Mouse (Mus musculus) hindbrain, embryonic 16.5 days (tissue): ENCODE measurements around the gene Ralbp1. TPM values are rescaled to one million over a fixed set of nuclear protein-coding genes. Genes with fewer than 3 reads are reported as not detected.
A peak's percentile ranks its signal among the peaks of the same experiment; 100 is the strongest.

Experiments
- ATAC-seq: fragments of 200-750 bp; cut with Nextera tagmentation; 2 replicates; pipeline ENCODE4 v1.8.0; 2017; ENCODE audit warnings: moderate TSS enrichment, moderate library complexity
- H3K27ac ChIP-seq: fragments of 300-500 bp; sonication (generic); 2 replicates; pipeline ENCODE4 v1.5.1; 2014; ENCODE audit warnings: low read depth, mild to moderate bottlenecking, control low read depth, low read length, moderate library complexity
- H3K27me3 ChIP-seq: fragments of 300-500 bp; sonication (generic); replicated peaks from 2 replicates; pipeline ENCODE4 v1.6.1; 2014; ENCODE audit warnings: low read length; ENCODE audit not compliant: control insufficient read depth, insufficient read depth
- H3K36me3 ChIP-seq: fragments of 300-500 bp; sonication (generic); 2 replicates; pipeline ENCODE4 v1.6.1; 2014; ENCODE audit warnings: mild to moderate bottlenecking, low read length, moderate library complexity, mixed read lengths; ENCODE audit not compliant: control insufficient read depth, insufficient read depth
- H3K4me1 ChIP-seq: fragments of 300-500 bp; sonication (generic); 2 replicates; pipeline ENCODE4 v1.6.1; 2014; ENCODE audit warnings: low read depth, low read length; ENCODE audit not compliant: control insufficient read depth, insufficient read depth
- H3K4me2 ChIP-seq: fragments of 300-500 bp; sonication (generic); 2 replicates; pipeline ENCODE4 v1.6.1; 2014; ENCODE audit warnings: mild to moderate bottlenecking, low read length, control low read depth, moderate library complexity
- H3K4me3 ChIP-seq: fragments of 300-500 bp; sonication (generic); 2 replicates; pipeline ENCODE4 v1.5.1; 2014; ENCODE audit warnings: mild to moderate bottlenecking, low read length, control low read depth, moderate library complexity
- H3K9ac ChIP-seq: fragments of 300-500 bp; sonication (generic); 2 replicates; pipeline ENCODE4 v1.6.1; 2014; ENCODE audit warnings: low read depth, mild to moderate bottlenecking, control low read depth, low read length, moderate library complexity
- H3K9me3 ChIP-seq: fragments of 300-500 bp; sonication (generic); 2 replicates; pipeline ENCODE4 v1.6.1; 2014; ENCODE audit warnings: mild to moderate bottlenecking, low read length, moderate library complexity; ENCODE audit not compliant: control insufficient read depth
- WGBS: fragments of 180-500 bp; shearing (Covaris S2); extraction: QIAGEN DNeasy Blood & Tissue Kit; methylation state at CpG from one replicate; pipeline ENCODE4 v1.1.7; 2014; 5-methylcytosine and 5-hydroxymethylcytosine counted together
- polyA plus RNA-seq: library from polyadenylated mRNA; unstranded; fragments of >200 nt; fragmentation: Nextera tagmentation; extraction: Ambion mirVana; gene quantifications from 2 replicates; pipeline ENCODE4 v1.2.1, GENCODE M21; 2015

Gene Ralbp1
- polyA plus RNA-seq, 1 experiment from 2014 or later, result 58.3 TPM

GRCm38 (mm10) chr17:65919235-65919634 is 33.6 kb upstream of the Ralbp1 start:
- Histone ChIP-seq H3K27ac (no peak overlapping the region), H3K36me3 (peaks cover 16% of the 10 kb centered on the region), H3K9ac (no peak overlapping the region), H3K9me3 (no peaks in the 10 kb centered on the region), H3K4me2 (no peak overlapping the region), H3K4me1 (no peaks in the 10 kb centered on the region), H3K4me3 (no peak overlapping the region), H3K27me3 (no peaks in the 10 kb centered on the region)
- ATAC-seq, result no peak
- WGBS, result 82% methylated on average over 3 of the region's 3 CpGs

GRCm38 (mm10) chr17:65916135-65916668 is 30.6 kb upstream of the Ralbp1 start:
- no peak overlapping the region for H3K4me2 ChIP-seq
- H3K4me1 ChIP-seq, result no peaks in the 10 kb centered on the region
- H3K27ac ChIP-seq, result peak overlapping the region; percentile 75
- WGBS, result 11% methylated on average over 8 of the region's 8 CpGs
- no peaks in the 10 kb centered on the region for H3K9me3 ChIP-seq
- no peaks in the 10 kb centered on the region for H3K27me3 ChIP-seq
- no peak overlapping the region for H3K9ac ChIP-seq
- H3K36me3 ChIP-seq, result no peaks in the 10 kb centered on the region
- ATAC-seq, result peak; percentile 97
- H3K4me3 ChIP-seq, result no peak overlapping the region

GRCm38 (mm10) chr17:65914083-65914482 is 28.5 kb upstream of the Ralbp1 start:
- Histone ChIP-seq H3K9ac (no peak overlapping the region), H3K4me3 (no peak overlapping the region), H3K27me3 (no peaks in the 10 kb centered on the region), H3K4me2 (no peak overlapping the region), H3K4me1 (no peaks in the 10 kb centered on the region), H3K9me3 (no peaks in the 10 kb centered on the region), H3K27ac (no peak overlapping the region), H3K36me3 (no peaks in the 10 kb centered on the region)
- 35% methylated on average over 6 of the region's 6 CpGs for WGBS
- ATAC-seq, result no peak

DNA sequence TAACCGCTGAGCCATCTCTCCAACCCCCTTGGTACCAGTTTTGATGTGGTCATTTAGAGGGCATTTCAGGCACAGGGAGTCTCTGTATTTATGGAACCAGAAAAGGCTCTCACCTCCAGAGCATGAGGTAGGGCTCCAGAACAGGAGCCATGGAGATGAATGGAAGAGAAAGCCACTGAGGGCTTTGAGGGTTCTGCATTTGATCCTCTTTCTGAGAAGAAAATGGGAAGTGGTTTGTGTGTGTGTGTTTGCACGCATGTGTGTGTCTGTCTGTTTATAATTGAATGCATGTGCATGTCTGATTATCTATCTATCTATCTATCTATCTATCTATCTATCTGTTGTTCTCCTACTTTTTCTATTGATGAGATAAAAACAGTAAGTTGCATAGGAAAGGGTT is 26.6 kb upstream of the Ralbp1 start:
- WGBS, result 90% methylated on average over 2 of the region's 2 CpGs
- no peaks in the 10 kb centered on the region for H3K36me3 ChIP-seq
- no peak overlapping the region for H3K9ac ChIP-seq
- H3K4me2 ChIP-seq, result no peak overlapping the region
- no peaks in the 10 kb centered on the region for H3K27me3 ChIP-seq
- H3K4me3 ChIP-seq, result no peak overlapping the region
- H3K4me1 ChIP-seq, result no peaks in the 10 kb centered on the region
- no peak overlapping the region for H3K27ac ChIP-seq
- no peak for ATAC-seq
- H3K9me3 ChIP-seq, result no peaks in the 10 kb centered on the region; the same call in 1 of the 2 replicates

DNA sequence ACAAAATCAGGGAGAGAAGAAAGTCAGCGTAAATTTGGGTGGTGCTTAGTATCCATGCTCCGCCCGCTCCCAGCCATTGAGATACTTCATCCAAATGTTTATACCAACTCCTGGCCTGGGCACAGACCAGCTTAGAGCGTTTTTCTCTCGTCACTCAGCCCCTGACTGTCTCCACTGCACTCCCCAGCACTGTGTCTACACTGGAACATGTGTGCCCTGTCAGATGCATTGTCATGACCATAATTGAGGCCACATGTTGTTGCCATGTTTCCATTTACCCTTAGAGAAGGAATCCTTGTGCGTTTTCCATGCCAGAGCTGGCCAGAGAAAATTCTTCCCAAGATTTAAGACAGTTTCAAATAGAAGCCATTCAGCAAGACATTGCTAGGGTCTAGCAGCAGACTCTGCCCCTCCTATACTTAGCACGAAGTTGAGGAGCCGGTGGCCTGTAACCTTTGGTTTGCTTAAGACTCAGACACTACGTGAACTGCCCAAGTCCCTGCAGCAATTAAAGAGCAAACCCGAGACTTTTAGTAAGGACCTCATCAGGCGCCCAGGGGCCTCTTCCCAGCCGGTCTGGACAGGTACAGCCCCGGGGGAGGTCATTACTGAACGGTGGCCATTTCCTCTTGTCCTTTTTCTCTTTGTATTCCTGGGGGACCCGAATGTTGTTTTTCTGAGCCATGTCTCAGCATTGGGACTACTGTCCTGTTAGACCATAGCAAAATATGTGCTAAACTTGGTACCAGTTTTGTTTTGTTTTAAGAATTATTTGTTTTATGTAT is 25.9 kb upstream of the Ralbp1 start:
- H3K4me3 ChIP-seq, result no peak overlapping the region
- no peak overlapping the region for H3K27ac ChIP-seq
- no peaks in the 10 kb centered on the region for H3K27me3 ChIP-seq
- H3K9ac ChIP-seq, result no peak overlapping the region
- no peak overlapping the region for H3K4me2 ChIP-seq
- H3K4me1 ChIP-seq, result no peaks in the 10 kb centered on the region
- H3K36me3 ChIP-seq, result no peaks in the 10 kb centered on the region
- WGBS, result 80% methylated on average over 15 of the region's 15 CpGs
- no peak for ATAC-seq
- no peaks in the 10 kb centered on the region; the same call in 1 of the 2 replicates for H3K9me3 ChIP-seq

GRCm38 (mm10) chr17:65908270-65908669 is 22.7 kb upstream of the Ralbp1 start:
- Histone ChIP-seq H3K27ac (no peak overlapping the region), H3K36me3 (no peaks in the 10 kb centered on the region), H3K27me3 (no peaks in the 10 kb centered on the region), H3K4me3 (no peak overlapping the region), H3K4me1 (no peaks in the 10 kb centered on the region), H3K4me2 (no peak overlapping the region), H3K9ac (no peak overlapping the region), H3K9me3 (no peaks in the 10 kb centered on the region; the same call in 1 of the 2 replicates)
- ATAC-seq, result no peak

GRCm38 (mm10) chr17:65906895-65907401 is 21.4 kb upstream of the Ralbp1 start:
- no peak overlapping the region for H3K9ac ChIP-seq
- no peak overlapping the region for H3K27ac ChIP-seq
- ATAC-seq, result 0 out of 2 replicates have a peak, but pooled peaks have one; percentile 54
- 70% methylated on average over 11 of the region's 11 CpGs for WGBS
- no peak overlapping the region for H3K4me2 ChIP-seq
- no peaks in the 10 kb centered on the region for H3K36me3 ChIP-seq
- no peaks in the 10 kb centered on the region; the same call in 1 of the 2 replicates for H3K9me3 ChIP-seq
- H3K4me3 ChIP-seq, result no peak overlapping the region
- H3K27me3 ChIP-seq, result no peaks in the 10 kb centered on the region
- H3K4me1 ChIP-seq, result no peaks in the 10 kb centered on the region

DNA sequence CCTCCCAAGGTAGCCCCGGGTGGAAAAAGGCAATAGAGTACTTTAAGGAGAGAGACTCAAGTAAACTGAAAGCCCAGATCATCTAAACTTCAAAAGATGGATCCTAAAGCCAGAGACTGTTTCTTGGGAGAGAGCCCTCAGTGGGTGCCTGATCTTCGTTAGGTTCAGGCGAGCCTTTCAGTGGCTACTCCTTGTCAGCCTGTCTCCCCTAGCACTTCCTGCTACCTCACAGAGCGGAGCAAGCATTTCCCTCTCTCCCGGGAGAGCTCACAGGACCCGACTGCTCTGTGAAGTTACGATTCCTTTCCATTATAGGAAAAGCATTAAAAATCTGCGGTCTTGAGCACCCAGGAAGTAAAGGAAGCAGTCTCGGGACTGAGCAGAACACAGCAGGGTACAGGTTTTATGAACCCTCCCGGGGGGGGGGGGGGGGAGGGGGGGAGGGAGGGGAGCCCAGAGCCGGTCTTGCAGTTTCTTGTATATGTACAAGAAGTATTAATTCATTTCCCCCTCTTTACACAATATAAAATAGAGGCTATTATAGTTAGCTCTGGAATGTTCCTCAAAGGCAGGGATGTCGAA is 20.8 kb upstream of the Ralbp1 start:
- WGBS, result 53% methylated on average over 11 of the region's 12 CpGs
- Histone ChIP-seq H3K9ac (no peak overlapping the region), H3K27ac (no peak overlapping the region), H3K27me3 (no peaks in the 10 kb centered on the region), H3K36me3 (no peaks in the 10 kb centered on the region), H3K4me1 (no peaks in the 10 kb centered on the region), H3K4me2 (no peak overlapping the region), H3K9me3 (no peaks in the 10 kb centered on the region; the same call in 1 of the 2 replicates), H3K4me3 (no peak overlapping the region)
- ATAC-seq, result no peak

- WGBS, result 73% methylated on average over 14 of the region's 14 CpGs
- no peak for ATAC-seq
- Histone ChIP-seq H3K4me1 (no peaks in the 10 kb centered on the region), H3K4me2 (no peak overlapping the region), H3K4me3 (no peak overlapping the region), H3K9ac (no peak overlapping the region), H3K36me3 (no peaks in the 10 kb centered on the region), H3K9me3 (no peaks in the 10 kb centered on the region; the same call in 1 of the 2 replicates), H3K27ac (no peak overlapping the region), H3K27me3 (no peaks in the 10 kb centered on the region)
Measured at GRCm38 (mm10) chr17:65905241-65905640, 19.6 kb upstream of the Ralbp1 start.
